Mouse (Mus musculus): ENCODE results near the gene Suv39h2.

The Suv39h2 gene

GRCm38 (mm10) chr2:3474861-3475283 lies at the start of gene Suv39h2:
TSS of gene Suv39h2 (minus strand) at chr2:3475031.
- peak; percentile 92 to 96 for DNase-seq (ENCODE audit: low read depth in 1 of 2, low spot score in 2 of 2)

DNA sequence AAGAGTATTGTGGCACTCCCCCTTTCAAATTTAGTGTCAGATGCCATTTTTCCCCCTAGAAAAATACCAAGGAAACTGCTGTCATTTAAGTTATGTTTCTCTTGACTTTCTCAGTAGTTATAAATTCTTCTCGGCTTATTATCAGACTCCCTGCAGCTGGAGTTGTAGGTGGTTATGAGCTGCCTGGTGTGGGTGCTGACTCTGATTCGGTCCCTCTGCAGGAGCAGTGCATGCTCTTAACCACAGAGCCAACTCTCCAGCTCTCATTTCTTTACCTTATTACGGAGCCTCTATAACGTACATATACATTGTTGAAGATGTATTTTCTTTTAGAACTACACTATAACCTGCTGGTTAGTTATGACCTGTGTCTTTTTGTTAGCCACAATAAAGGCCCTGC lies 47.7 kb upstream of the Suv39h2 start:
- DNase-seq (ENCODE audit: low read depth in 1 of 2, low spot score in 2 of 2): no peak

- DNase-seq (ENCODE audit: low read depth in 1 of 2, low spot score in 2 of 2): peak; percentile 92 to 94
Measured at GRCm38 (mm10) chr2:3512552-3513454, 38.0 kb upstream of the Suv39h2 start, which contains the start of the genes Gm45902, Hspa14 and Cdnf. TSS of gene Gm45902 (minus strand) at chr2:3512790. TSS of gene Hspa14 (minus strand) at chr2:3512814. TSS of gene Cdnf (plus strand) at chr2:3513030.

GRCm38 (mm10) chr2:3512076-3512475 lies 37.2 kb upstream of the Suv39h2 start:
- peak; percentile 5 to 34 for DNase-seq (ENCODE audit: low read depth in 1 of 2, low spot score in 2 of 2)

DNA sequence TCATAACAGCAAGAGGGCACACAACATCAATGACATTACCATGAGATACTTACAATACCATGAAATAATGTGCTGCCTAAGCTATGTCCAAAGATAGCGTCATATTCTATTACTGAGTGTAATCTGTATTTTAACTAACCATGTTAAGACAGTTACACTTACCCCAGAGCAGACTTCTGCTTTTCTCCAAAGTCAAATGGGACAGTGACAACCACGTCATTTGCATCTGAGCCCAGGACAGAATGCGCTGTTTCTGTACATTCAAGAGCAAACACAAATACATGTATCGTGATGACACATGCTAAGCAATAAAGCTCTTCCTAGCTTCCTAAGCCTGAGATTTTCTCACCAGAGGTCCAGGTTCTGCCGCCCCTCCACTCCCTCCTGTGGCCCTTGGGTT lies 26.1 kb upstream of the Suv39h2 start:
- no peak for DNase-seq (ENCODE audit: low read depth in 1 of 2, low spot score in 2 of 2)

- DNase-seq (ENCODE audit: low read depth in 1 of 2, low spot score in 2 of 2): no peak
Measured at GRCm38 (mm10) chr2:3499543-3499942, 24.7 kb upstream of the Suv39h2 start.

GRCm38 (mm10) chr2:3493833-3494409 lies 19.1 kb upstream of the Suv39h2 start:
- no peak for DNase-seq (ENCODE audit: low read depth in 1 of 2, low spot score in 2 of 2)

DNA sequence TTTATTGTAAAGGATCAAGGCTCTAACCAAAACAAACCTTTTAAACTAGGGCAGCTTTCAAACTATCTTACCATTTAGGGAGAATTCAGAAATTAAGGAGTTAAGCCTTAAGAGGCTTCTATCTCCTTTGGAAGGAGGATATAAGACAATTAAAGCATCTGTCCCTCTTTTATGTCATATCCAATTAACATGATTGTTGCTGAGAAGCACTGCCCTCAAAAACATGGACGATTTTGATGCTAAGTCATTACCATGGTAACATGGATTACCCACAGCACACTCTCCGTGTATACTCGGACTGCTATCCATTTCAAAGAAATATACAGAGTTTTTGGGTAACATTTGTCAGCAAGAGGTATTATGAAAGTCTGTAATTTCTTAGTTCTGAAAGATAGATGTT lies 15.0 kb upstream of the Suv39h2 start:
- no peak for DNase-seq (ENCODE audit: low read depth in 1 of 2, low spot score in 2 of 2)

DNA sequence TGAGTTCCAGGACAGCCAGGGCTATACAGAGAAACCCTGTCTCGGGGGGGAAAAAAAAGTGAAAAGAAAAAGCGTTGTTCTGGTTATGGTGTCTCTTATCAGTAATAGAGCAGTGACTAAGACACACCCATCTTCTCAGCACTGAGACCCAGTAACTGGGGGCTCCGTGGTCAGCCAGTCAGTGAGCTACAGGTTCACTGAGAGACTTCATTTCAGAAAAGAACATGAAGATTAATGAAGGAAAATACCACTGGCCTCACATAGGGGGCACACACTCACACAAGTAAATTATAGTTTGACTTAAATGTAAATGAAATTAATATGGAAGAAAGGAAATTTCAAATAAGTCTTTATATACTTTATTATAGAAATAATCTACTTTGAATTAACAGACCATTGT lies 5.4 kb upstream of the Suv39h2 start:
- no peak for DNase-seq (ENCODE audit: low read depth in 1 of 2, low spot score in 2 of 2)

GRCm38 (mm10) chr2:3475746-3476251 lies 968 bp upstream of the Suv39h2 start:
- DNase-seq (ENCODE audit: low read depth in 1 of 2, low spot score in 2 of 2): no peak

- no peak for DNase-seq (ENCODE audit: low read depth in 1 of 2, low spot score in 2 of 2)
Measured at GRCm38 (mm10) chr2:3474361-3474805, 448 bp downstream of the Suv39h2 start.

DNA sequence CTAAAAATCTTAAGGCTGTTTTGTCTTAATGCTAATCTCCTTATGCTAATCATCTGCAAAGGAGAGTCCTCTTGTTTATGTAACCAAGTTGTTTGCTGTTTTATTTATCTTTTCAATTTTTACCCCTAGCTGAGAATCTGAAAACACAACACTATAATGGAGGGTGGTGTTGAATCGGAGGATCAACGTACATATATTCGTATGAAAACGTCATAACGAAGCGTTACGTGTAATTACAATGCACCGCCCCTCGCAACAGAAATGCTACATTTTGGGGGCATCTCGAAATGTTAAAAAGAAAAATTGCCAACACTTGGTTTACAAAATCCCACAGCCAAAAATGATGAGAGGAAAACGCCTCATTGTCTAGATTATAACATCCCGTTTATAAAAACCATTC lies 940 bp downstream of the Suv39h2 start:
- DNase-seq (ENCODE audit: low read depth in 1 of 2, low spot score in 2 of 2): no peak

GRCm38 (mm10) chr2:3456590-3456989 lies 18.2 kb downstream of the Suv39h2 start:
- no peak for DNase-seq (ENCODE audit: low read depth in 1 of 2, low spot score in 2 of 2)

DNA sequence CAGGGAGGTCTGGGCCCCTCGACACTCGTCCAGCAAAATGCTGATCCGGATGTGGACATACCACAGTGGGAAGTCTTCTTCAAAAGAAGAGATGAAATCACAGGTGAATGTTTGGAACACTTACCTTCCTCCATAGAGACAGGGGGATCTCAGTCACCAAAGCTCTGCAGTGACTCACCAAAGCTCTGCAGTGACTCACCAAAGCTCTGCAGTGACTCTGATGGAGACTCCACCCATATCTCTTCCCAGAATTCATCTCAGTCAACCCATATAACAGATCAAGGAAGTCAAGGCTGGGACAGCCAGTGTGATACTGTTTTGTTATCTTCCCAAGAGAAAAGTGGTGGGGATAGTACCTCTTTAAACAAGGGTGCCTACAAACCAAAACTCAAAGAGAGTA lies 21.7 kb downstream of the Suv39h2 start:
- DNase-seq (ENCODE audit: low read depth in 1 of 2, low spot score in 2 of 2): no peak

GRCm38 (mm10) chr2:3449431-3449830 lies 25.4 kb downstream of the Suv39h2 start:
- DNase-seq (ENCODE audit: low read depth in 1 of 2, low spot score in 2 of 2): no peak

DNA sequence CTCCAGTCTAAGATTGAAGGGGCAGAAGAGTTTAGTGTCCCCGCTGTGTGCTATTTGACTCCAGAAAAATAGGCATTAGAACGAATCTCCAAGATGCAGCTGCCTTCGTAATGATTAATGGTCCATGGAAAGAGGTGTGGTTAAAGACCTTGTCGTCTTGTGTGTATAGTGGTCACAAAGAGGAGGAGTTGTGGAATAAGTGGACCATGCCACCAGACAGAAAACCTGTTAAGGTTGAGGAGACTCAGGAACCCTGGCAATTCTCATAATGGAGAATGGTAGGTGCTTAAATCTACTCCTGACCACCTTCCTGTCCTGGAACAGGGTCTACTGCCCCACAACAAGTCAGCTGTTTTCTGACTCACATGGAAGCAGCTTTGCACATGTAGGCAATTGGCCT lies 28.8 kb downstream of the Suv39h2 start:
- DNase-seq (ENCODE audit: low read depth in 1 of 2, low spot score in 2 of 2): no peak

DNA sequence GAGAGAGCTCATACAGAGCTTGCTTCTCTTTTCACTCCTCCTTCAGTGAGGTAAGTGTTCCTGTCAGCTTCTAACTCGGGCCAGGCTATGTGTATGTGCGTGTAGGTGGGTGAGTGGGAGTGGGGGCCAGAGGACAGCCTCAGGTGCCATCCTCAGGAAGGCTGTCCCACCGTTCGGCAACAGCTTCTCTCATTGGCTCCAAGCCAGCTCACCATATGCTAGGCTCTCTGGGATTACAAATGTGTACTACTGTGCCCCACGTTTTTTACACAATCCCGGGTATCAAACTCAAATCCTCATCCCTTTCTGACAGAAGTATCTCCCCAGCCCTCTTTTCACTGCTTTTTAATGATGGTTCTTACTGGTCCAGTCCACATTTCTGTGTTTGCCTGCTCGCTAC lies 30.6 kb downstream of the Suv39h2 start:
- DNase-seq (ENCODE audit: low read depth in 1 of 2, low spot score in 2 of 2): no peak

- DNase-seq (ENCODE audit: low read depth in 1 of 2, low spot score in 2 of 2): no peak
Measured at GRCm38 (mm10) chr2:3437956-3438355, 36.9 kb downstream of the Suv39h2 start.

- no peak for DNase-seq (ENCODE audit: low read depth in 1 of 2, low spot score in 2 of 2)
Measured at GRCm38 (mm10) chr2:3435369-3436061, 39.3 kb downstream of the Suv39h2 start.

GRCm38 (mm10) chr2:3430956-3431355 lies 43.9 kb downstream of the Suv39h2 start:
- no peak for DNase-seq (ENCODE audit: low read depth in 1 of 2, low spot score in 2 of 2)

- peak in 1 of 2 experiments; percentile 8 for DNase-seq (ENCODE audit: low read depth in 1 of 2, low spot score in 2 of 2)
Measured at GRCm38 (mm10) chr2:3424579-3424910, 50.3 kb downstream of the Suv39h2 start.

Measured in monocyte, adult 2 months (primary cell).